15 mouse cellular contexts compared by ENCODE assay signal in genomic region chr4:137393378-137394135, GRCm38 (mm10). TPM values are rescaled to one million over a fixed set of nuclear protein-coding genes. Genes with fewer than 3 reads are reported as not detected.
A peak's percentile ranks its signal among the peaks of the same experiment; 100 is the strongest.
DNase-seq lines count a peak whose midpoint lies in the region; ATAC-seq lines count a peak whose summit lies in the region.
"Had no signal": no experiment of that assay in that cellular context is flagged by ENCODE, and none has a peak within 500 bp of the region (broad histone marks: within the 10 kb centered on the region; RNA-seq: fewer than 3 reads in every experiment).

No protein-coding gene starts in this region.

- 0 out of 2 replicates have a peak overlapping the region, but pooled peaks have one; percentile 30 for H3K27ac ChIP-seq in kidney, embryonic 14.5 days (ENCODE audit: low read depth, low read length)
- H3K27ac ChIP-seq in stomach, embryonic 16.5 days (ENCODE audit: low read length) = peak overlapping the region; percentile 6; the same call in 1 of the 2 replicates
- H3K27ac ChIP-seq: embryonic facial prominence, embryonic 13.5 days; hindbrain, embryonic 15.5 days; liver, embryonic 14.5 days; midbrain, embryonic 13.5 days had no signal

- no peak overlapping the region for H3K4me2 ChIP-seq in kidney, embryonic 14.5 days (replicated peaks; ENCODE audit: low read depth, low read length)
- H3K4me2 ChIP-seq in stomach, embryonic 16.5 days (ENCODE audit: low read depth, low read length) = no peak overlapping the region
- H3K4me2 ChIP-seq: embryonic facial prominence, embryonic 13.5 days; hindbrain, embryonic 15.5 days; midbrain, embryonic 13.5 days had no signal

- intact Hi-C loops in heart, postnatal 36 days (cut with DNase I) = loop anchor here (5.0 to 10.0 kb wide), 3 partner anchors 81 to 319 kb away; no protein-coding TSS in a partner anchor

- H3K4me3 ChIP-seq in kidney, embryonic 14.5 days (ENCODE audit: low read length) = no peak overlapping the region
- H3K4me3 ChIP-seq in stomach, embryonic 16.5 days (replicated peaks; ENCODE audit: low read length) = no peak overlapping the region
- H3K4me3 ChIP-seq: embryonic facial prominence, embryonic 13.5 days; hindbrain, embryonic 15.5 days; midbrain, embryonic 13.5 days had no signal

- ATAC-seq in kidney, embryonic 14.5 days (ENCODE audit: low FRiP score, low TSS enrichment) = no peak
- ATAC-seq in stomach, embryonic 16.5 days (ENCODE audit: insufficient read depth, low FRiP score) = no peak
- ATAC-seq: midbrain, embryonic 13.5 days had no signal

- H3K27me3 ChIP-seq in kidney, embryonic 14.5 days (ENCODE audit: control insufficient read depth, insufficient read depth, low read length) = no peaks in the 10 kb centered on the region
- no peaks in the 10 kb centered on the region for H3K27me3 ChIP-seq in stomach, embryonic 16.5 days (ENCODE audit: control insufficient read depth, insufficient read depth, low read length)
- H3K27me3 ChIP-seq: CH12.LX; embryonic facial prominence, embryonic 13.5 days; hindbrain, embryonic 15.5 days; midbrain, embryonic 13.5 days had no signal

- no peak overlapping the region for H3K9ac ChIP-seq in kidney, embryonic 14.5 days (ENCODE audit: low read depth, low read length)
- H3K9ac ChIP-seq in stomach, embryonic 16.5 days (ENCODE audit: low read length) = peak overlapping the region; percentile 9; the same call in 1 of the 2 replicates
- H3K9ac ChIP-seq: embryonic facial prominence, embryonic 13.5 days; hindbrain, embryonic 15.5 days; liver, embryonic 14.5 days; midbrain, embryonic 13.5 days had no signal

- no peaks in the 10 kb centered on the region for H3K4me1 ChIP-seq in kidney, embryonic 14.5 days (ENCODE audit: control insufficient read depth, insufficient read depth, low read length)
- 0 out of 2 replicates have a peak, but pooled peaks cover 2% of the 10 kb centered on the region for H3K4me1 ChIP-seq in stomach, embryonic 16.5 days (ENCODE audit: control insufficient read depth, insufficient read depth, low read length)

- H3K36me3 ChIP-seq in kidney, embryonic 14.5 days (ENCODE audit: control insufficient read depth, insufficient read depth, low read length) = no peaks in the 10 kb centered on the region
- no peaks in the 10 kb centered on the region for H3K36me3 ChIP-seq in stomach, embryonic 16.5 days (ENCODE audit: control insufficient read depth, insufficient read depth, low read length)
- H3K36me3 ChIP-seq: embryonic facial prominence, embryonic 13.5 days; hindbrain, embryonic 15.5 days; midbrain, embryonic 13.5 days had no signal

- H3K9me3 ChIP-seq in kidney, embryonic 14.5 days (ENCODE audit: control insufficient read depth, low read length) = no peaks in the 10 kb centered on the region
- peaks cover 3% of the 10 kb centered on the region; the same call in 1 of the 2 replicates for H3K9me3 ChIP-seq in stomach, embryonic 16.5 days (replicated peaks; ENCODE audit: control insufficient read depth, low read length)
- H3K9me3 ChIP-seq: embryonic facial prominence, embryonic 13.5 days; hindbrain, embryonic 15.5 days; midbrain, embryonic 13.5 days had no signal

- 47% methylated on average over 9 of the region's 9 CpGs for WGBS in kidney, embryonic 14.5 days
- 55% methylated on average over 9 of the region's 9 CpGs for WGBS in stomach, embryonic 16.5 days

- no peak for DNase-seq in kidney, adult 8-10 months
- peak; percentile 36 for DNase-seq in adrenal gland, postnatal 25 days
- peak; percentile 38 to 56 for DNase-seq in heart, postnatal 36 days
- DNase-seq in layer of hippocampus, postnatal 10 days (ENCODE audit: low spot score in 2 of 2) = no peak
- DNase-seq in right cerebral cortex, postnatal 4 days = no peak
- no peak for DNase-seq in spleen, adult 12 weeks (ENCODE audit: low spot score)
- DNase-seq: layer of hippocampus, adult 9-11 months had no signal

RNA-seq across cellular contexts. Expression of gene Cela3a, which starts 16.0 kb away (rescaled TPM):
- not detected in 2 replicates for polyA plus RNA-seq in kidney, embryonic 14.5 days (2014; fragmentation: Nextera tagmentation; extraction: Ambion mirVana)
- total RNA-seq in adrenal gland, postnatal 25 days (2021) = not detected in 2 replicates
- not detected for total RNA-seq in heart, postnatal 36 days (2021)
- 0.54 and 0.83 TPM in 2 replicates for polyA plus RNA-seq in stomach, embryonic 16.5 days (2015; fragmentation: Nextera tagmentation; extraction: Ambion mirVana)
- total RNA-seq in layer of hippocampus, postnatal 10 days (2021) = not detected
- total RNA-seq: CH12.LX had no signal
- polyA plus RNA-seq: embryonic facial prominence, embryonic 13.5 days; hindbrain, embryonic 15.5 days; liver, embryonic 14.5 days; midbrain, embryonic 13.5 days; neural tube, embryonic 14.5 days had no signal

RNA-seq across cellular contexts. Expression of gene Cdc42, which starts 36.0 kb away (rescaled TPM):
- polyA plus RNA-seq in kidney, embryonic 14.5 days (2014; fragmentation: Nextera tagmentation; extraction: Ambion mirVana) = 657 and 680 TPM in 2 replicates
- total RNA-seq in adrenal gland, postnatal 25 days (2021) = 429 and 434 TPM in 2 replicates
- 100 to 1,000 TPM; 156 to 160 TPM for total RNA-seq in heart, postnatal 36 days (2021)
- 710 and 730 TPM in 2 replicates for polyA plus RNA-seq in stomach, embryonic 16.5 days (2015; fragmentation: Nextera tagmentation; extraction: Ambion mirVana)
- 100 to 1,000 TPM; 446 to 465 TPM for total RNA-seq in layer of hippocampus, postnatal 10 days (2021)

RNA-seq across cellular contexts. Expression of gene Cela3b, which starts 36.8 kb away (rescaled TPM):
- polyA plus RNA-seq in kidney, embryonic 14.5 days (2014; fragmentation: Nextera tagmentation; extraction: Ambion mirVana) = not detected in 2 replicates
- not detected in 2 replicates for total RNA-seq in adrenal gland, postnatal 25 days (2021)
- total RNA-seq in heart, postnatal 36 days (2021) = not detected
- 406 and 529 TPM in 2 replicates for polyA plus RNA-seq in stomach, embryonic 16.5 days (2015; fragmentation: Nextera tagmentation; extraction: Ambion mirVana)
- total RNA-seq in layer of hippocampus, postnatal 10 days (2021) = not detected
- total RNA-seq: CH12.LX had no signal
- polyA plus RNA-seq: embryonic facial prominence, embryonic 13.5 days; hindbrain, embryonic 15.5 days; midbrain, embryonic 13.5 days; neural tube, embryonic 14.5 days had no signal

RNA-seq across cellular contexts. Expression of gene 1700013G24Rik, which starts 59.5 kb away (rescaled TPM):
- not detected in 2 replicates for polyA plus RNA-seq in kidney, embryonic 14.5 days (2014; fragmentation: Nextera tagmentation; extraction: Ambion mirVana)
- total RNA-seq in adrenal gland, postnatal 25 days (2021) = not detected in 2 replicates
- not detected for total RNA-seq in heart, postnatal 36 days (2021)
- polyA plus RNA-seq in stomach, embryonic 16.5 days (2015; fragmentation: Nextera tagmentation; extraction: Ambion mirVana) = not detected in 2 replicates
- total RNA-seq in layer of hippocampus, postnatal 10 days (2021) = not detected
- total RNA-seq: CH12.LX had no signal
- polyA plus RNA-seq: embryonic facial prominence, embryonic 13.5 days; hindbrain, embryonic 15.5 days; liver, embryonic 14.5 days; midbrain, embryonic 13.5 days; neural tube, embryonic 14.5 days had no signal

Comparison
In these comparisons a context has a peak if more than half of its experiments do, and no peak if none do; other contexts are left out.
1. DNase-seq: peak in adrenal gland, postnatal 25 days (single experiment) and heart, postnatal 36 days (2 of 2); none in kidney, adult 8-10 months (0 of 2), layer of hippocampus, postnatal 10 days (0 of 2), right cerebral cortex, postnatal 4 days (single experiment) and spleen, adult 12 weeks (single experiment).